Mouse (Mus musculus) intestine, postnatal 0 days (tissue): ENCODE measurements around the gene Srr. TPM values are rescaled to one million over a fixed set of nuclear protein-coding genes. Genes with fewer than 3 reads are reported as not detected.

Experiments
- ATAC-seq: fragments of 200-750 bp; cut with Nextera tagmentation; 2 replicates; pipeline ENCODE4 v1.8.0; 2017; ENCODE audit warnings: mild to moderate bottlenecking, moderate TSS enrichment, moderate library complexity
- H3K27ac ChIP-seq: fragments of 300-500 bp; sonication (generic); 2 replicates; pipeline ENCODE4 v1.5.1; 2014; ENCODE audit warnings: mild to moderate bottlenecking, low read depth, low read length, moderate library complexity
- H3K27me3 ChIP-seq: fragments of 300-500 bp; sonication (generic); replicated peaks from 2 replicates; pipeline ENCODE4 v1.6.1; 2014; ENCODE audit warnings: low read length, mixed read lengths; ENCODE audit not compliant: control insufficient read depth, insufficient read depth
- H3K36me3 ChIP-seq: fragments of 300-500 bp; sonication (generic); 2 replicates; pipeline ENCODE4 v1.6.1; 2014; ENCODE audit warnings: mild to moderate bottlenecking, moderate library complexity; ENCODE audit not compliant: control insufficient read depth, insufficient read depth
- H3K4me1 ChIP-seq: fragments of 300-500 bp; sonication (generic); replicated peaks from 2 replicates; pipeline ENCODE4 v1.6.1; 2014; ENCODE audit warnings: antibody characterized with exemption, low read length, mixed read lengths; ENCODE audit not compliant: control insufficient read depth, insufficient read depth
- H3K4me2 ChIP-seq: fragments of 300-500 bp; sonication (generic); replicated peaks from 2 replicates; pipeline ENCODE4 v1.6.1; 2014; ENCODE audit warnings: low read depth, mild to moderate bottlenecking, moderate library complexity
- H3K4me3 ChIP-seq: fragments of 300-500 bp; sonication (generic); 2 replicates; pipeline ENCODE4 v1.5.1; 2014; ENCODE audit warnings: low read depth, low read length
- H3K9ac ChIP-seq: fragments of 300-500 bp; sonication (generic); 2 replicates; pipeline ENCODE4 v1.6.1; 2014; ENCODE audit warnings: mild to moderate bottlenecking, low read depth, low read length
- H3K9me3 ChIP-seq: fragments of 300-500 bp; sonication (generic); 2 replicates; pipeline ENCODE4 v1.6.1; 2016; ENCODE audit warnings: mixed run types; ENCODE audit not compliant: control insufficient read depth
- CTCF ChIP-seq: sonication (generic); IDR thresholded peaks from 2 replicates; pipeline ENCODE4 v1.5.1; 2016; ENCODE audit warnings: low read depth, mild to moderate bottlenecking, control low read depth, antibody characterized with exemption, moderate library complexity
- WGBS: fragments of 180-500 bp; shearing (Covaris S2); extraction: QIAGEN DNeasy Blood & Tissue Kit; methylation state at CpG from one replicate; pipeline ENCODE4 v1.1.7; 2014; 5-methylcytosine and 5-hydroxymethylcytosine counted together
- polyA plus RNA-seq: library from polyadenylated mRNA; unstranded; fragments of >200 nt; fragmentation: Nextera tagmentation; extraction: Ambion mirVana; gene quantifications from 2 replicates; pipeline ENCODE4 v1.2.1, GENCODE M21; 2015

Gene Srr
- polyA plus RNA-seq, 1 experiment from 2014 or later, result 22.4 TPM

DNA sequence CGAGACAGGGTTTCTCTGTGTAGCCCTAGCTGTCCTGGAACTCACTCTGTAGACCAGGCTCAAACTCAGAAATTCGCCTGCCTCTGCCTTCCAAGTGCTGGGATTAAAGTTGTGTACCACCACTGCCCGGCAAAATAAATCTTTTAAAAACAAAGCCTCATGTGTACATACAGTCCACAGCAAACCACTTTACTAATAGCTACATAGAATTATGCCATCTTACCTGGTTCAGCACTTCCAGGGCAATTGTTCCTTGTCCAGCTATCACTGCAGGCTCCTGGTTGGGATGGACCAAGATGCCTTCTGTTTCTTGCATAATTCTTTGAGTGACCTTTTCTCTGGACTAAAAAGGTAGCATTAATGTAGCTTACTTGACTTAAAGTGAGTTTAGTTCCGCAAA lies 15.8 kb downstream of the Srr start:
- Histone ChIP-seq H3K27me3 (no peaks in the 10 kb centered on the region), H3K36me3 (peaks cover 46% of the 10 kb centered on the region), H3K4me3 (no peak overlapping the region), H3K4me1 (no peaks in the 10 kb centered on the region), H3K9me3 (no peaks in the 10 kb centered on the region), H3K4me2 (no peak overlapping the region), H3K27ac (no peak overlapping the region), H3K9ac (no peak overlapping the region)
- 85% methylated on average over 4 of the region's 4 CpGs for WGBS
- no peak for TF ChIP-seq CTCF
- ATAC-seq, result no peak

DNA sequence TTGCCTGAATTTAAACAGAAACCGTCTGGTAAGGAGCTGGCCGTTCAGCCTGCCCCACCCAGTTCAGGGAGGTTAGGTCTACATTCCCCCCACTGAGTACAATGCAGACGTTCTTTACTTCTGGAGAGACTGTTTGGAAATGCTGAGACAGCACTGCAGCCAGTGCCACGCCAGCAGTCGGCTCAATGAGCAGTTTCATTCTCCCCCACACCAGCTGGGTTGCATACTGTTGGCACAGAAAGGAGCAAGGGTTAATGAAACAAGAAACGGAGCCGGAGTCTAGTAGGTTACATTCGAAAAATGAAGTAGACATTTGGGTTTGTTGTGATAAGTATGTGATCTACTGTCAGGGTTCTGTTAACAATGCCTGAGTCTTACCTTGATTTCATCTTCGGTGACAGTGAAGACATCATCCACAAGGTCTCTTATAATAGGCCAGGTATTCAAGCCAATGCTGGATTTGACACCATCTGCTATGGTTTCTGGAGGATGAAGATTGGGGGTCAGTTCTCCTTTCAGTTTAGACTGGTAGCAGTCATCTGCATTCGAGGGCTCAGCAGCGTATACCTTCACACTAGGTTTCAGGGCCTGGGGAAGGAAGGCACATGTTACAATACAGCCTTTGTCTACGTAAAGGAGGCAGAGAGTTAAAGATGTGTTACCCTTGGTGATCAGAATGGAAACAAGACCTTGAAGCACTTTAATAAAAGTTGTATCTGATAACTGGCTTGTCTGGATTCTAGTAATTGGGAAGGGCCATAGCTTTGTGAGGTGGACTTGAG lies 16.9 kb downstream of the Srr start:
- no peak for TF ChIP-seq CTCF
- no peaks in the 10 kb centered on the region for H3K4me1 ChIP-seq
- H3K9ac ChIP-seq, result no peak overlapping the region
- H3K27me3 ChIP-seq, result no peaks in the 10 kb centered on the region
- no peak overlapping the region for H3K4me2 ChIP-seq
- H3K9me3 ChIP-seq, result no peaks in the 10 kb centered on the region
- WGBS, result 72% methylated on average over 12 of the region's 12 CpGs
- peaks cover 58% of the 10 kb centered on the region for H3K36me3 ChIP-seq
- H3K27ac ChIP-seq, result 0 out of 2 replicates have a peak overlapping the region, but pooled peaks have one; percentile 10
- H3K4me3 ChIP-seq, result no peak overlapping the region
- ATAC-seq, result no peak

DNA sequence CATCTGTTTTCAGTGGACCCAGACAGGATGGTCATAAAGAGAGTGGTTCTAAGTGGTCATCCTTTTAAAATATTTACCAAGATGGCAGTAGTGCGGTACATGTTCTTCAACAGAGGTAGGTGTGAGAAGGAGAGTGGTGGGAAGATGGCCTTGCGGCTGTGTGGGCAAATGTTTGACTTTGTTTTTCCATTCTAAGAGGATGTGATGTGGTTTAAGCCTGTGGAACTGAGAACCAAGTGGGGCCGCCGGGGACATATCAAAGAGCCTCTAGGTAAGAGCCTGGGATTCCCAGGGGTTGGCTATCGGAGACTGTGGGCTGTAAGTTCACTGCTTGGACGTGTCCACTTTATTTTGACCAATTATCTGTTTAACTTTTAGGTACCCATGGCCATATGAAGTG lies 17.9 kb downstream of the Srr start:
- WGBS, result 95% methylated on average over 6 of the region's 6 CpGs
- peaks cover 67% of the 10 kb centered on the region for H3K36me3 ChIP-seq
- no peak overlapping the region for H3K4me3 ChIP-seq
- no peaks in the 10 kb centered on the region for H3K4me1 ChIP-seq
- no peak overlapping the region for H3K9ac ChIP-seq
- H3K27me3 ChIP-seq, result no peaks in the 10 kb centered on the region
- no peak overlapping the region for H3K27ac ChIP-seq
- no peak for ATAC-seq
- no peaks in the 10 kb centered on the region for H3K9me3 ChIP-seq
- TF ChIP-seq CTCF, result no peak
- H3K4me2 ChIP-seq, result no peak overlapping the region

DNA sequence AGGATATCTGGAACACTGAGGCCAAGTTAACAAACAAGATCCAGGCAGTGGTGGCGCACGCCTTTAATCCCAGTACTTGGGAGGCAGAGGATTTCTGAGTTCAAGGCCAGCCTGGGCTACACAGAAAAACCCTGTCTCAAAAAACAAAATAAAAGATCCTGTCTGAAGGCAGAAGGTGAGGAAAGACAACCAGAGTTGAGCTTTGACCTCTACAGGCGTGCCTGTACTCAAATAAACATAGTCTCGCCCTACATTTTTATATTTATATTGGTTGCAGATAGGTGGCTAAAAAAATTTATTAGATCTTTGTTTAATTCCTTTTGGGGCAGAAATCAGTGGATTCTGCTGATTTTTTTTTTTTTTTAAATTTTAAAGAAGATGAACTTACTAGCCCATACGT lies 23.3 kb downstream of the Srr start:
- no peaks in the 10 kb centered on the region for H3K27me3 ChIP-seq
- ATAC-seq, result no peak
- no peaks in the 10 kb centered on the region for H3K9me3 ChIP-seq
- H3K9ac ChIP-seq, result no peak overlapping the region
- H3K4me3 ChIP-seq, result no peak overlapping the region
- H3K27ac ChIP-seq, result peak overlapping the region; percentile 77
- peak overlapping the region; percentile 40 for H3K4me2 ChIP-seq
- WGBS, result 68% methylated on average over 5 of the region's 5 CpGs
- peaks cover 68% of the 10 kb centered on the region for H3K36me3 ChIP-seq
- H3K4me1 ChIP-seq, result no peaks in the 10 kb centered on the region
- no peak for TF ChIP-seq CTCF

DNA sequence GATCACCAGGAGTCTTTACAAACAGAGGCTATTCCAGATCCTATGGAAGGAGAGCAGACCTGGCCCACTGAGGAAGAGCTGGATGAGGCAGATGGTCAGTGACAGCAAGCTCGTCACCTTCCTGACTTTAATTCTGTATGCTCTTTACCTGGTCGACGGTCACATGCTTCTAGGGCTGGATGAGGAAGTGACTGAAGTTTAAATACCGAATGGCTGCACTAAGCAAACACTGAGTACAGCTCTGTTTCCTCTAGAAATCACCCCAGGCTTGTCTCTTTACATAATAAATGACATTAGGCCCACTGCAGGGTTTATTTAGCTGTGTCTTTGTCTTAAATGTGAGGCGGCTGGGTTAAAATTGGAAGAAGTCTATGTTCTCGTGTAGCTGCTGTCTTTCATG lies 24.2 kb downstream of the Srr start:
- no peak overlapping the region for H3K9ac ChIP-seq
- peak overlapping the region; percentile 77 for H3K27ac ChIP-seq
- no peaks in the 10 kb centered on the region for H3K9me3 ChIP-seq
- no peaks in the 10 kb centered on the region for H3K27me3 ChIP-seq
- H3K4me2 ChIP-seq, result peak overlapping the region; percentile 40
- WGBS, result 43% methylated on average over 6 of the region's 6 CpGs
- no peak overlapping the region for H3K4me3 ChIP-seq
- H3K36me3 ChIP-seq, result peaks cover 59% of the 10 kb centered on the region
- TF ChIP-seq CTCF, result no peak
- H3K4me1 ChIP-seq, result no peaks in the 10 kb centered on the region
- peak; percentile 57 for ATAC-seq

DNA sequence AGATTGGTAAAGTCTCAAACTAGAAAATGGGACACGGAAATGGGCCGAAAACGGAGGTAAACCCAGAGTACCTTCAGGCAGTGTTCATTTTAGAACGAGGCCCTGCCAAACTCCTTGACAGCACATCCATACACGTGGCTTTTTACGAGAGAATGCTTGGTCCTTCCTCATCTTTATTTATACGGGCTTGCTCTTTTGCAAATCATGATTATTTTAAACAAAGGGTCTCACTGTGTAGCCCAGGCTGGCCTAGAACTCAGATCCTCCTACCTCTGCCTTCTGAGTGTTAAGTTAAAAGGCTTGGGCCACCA lies 27.3 kb downstream of the Srr start:
- H3K4me2 ChIP-seq, result peak overlapping the region; percentile 99
- WGBS, result 3% methylated on average over 7 of the region's 7 CpGs
- no peaks in the 10 kb centered on the region for H3K4me1 ChIP-seq
- no peaks in the 10 kb centered on the region for H3K27me3 ChIP-seq
- TF ChIP-seq CTCF, result no peak
- H3K36me3 ChIP-seq, result peaks cover 29% of the 10 kb centered on the region
- H3K9ac ChIP-seq, result peak overlapping the region; percentile 82
- peak overlapping the region; percentile 74 for H3K27ac ChIP-seq
- no peak for ATAC-seq
- H3K4me3 ChIP-seq, result peak overlapping the region; percentile 94
- no peaks in the 10 kb centered on the region for H3K9me3 ChIP-seq
